ENCODE assay signal across 7 mouse cellular contexts in the genomic region with DNA sequence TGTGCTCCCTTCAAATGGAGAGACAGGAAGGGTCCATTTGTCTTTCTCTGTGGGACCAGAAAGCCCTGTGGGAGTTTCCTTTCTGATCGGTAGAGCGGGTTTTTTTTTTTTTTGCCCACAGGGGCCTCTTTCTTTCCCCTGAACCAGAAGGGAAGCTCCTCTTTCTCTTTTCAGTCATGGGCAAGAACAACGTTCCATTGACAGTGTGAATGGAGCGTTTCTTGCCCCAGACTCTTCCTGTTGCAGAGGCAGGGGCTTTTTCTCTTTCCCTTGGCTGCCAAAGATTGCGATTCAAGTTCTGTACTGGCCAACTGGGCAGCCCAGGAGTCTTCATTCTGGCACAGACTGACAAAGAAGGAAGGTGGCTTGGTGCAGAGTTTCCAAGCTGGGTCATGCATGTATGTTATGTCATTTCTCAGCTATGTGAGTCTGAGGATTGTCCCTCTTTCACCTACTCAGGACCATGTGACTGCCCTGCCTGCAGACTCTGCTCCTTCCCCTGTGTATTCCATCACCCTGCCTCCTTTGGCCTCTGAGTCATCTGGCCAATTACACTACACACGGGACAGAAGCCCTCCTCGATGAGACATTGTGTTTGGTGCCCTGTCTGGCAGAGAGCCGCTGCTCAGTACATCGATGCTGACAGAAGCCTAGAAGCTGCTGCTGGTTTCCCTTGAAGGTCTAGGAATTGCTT. TPM values are rescaled to one million over a fixed set of nuclear protein-coding genes. Genes with fewer than 3 reads are reported as not detected.
DNase-seq lines count a peak whose midpoint lies in the region; ATAC-seq and TF ChIP-seq lines count a peak whose summit lies in the region.

No protein-coding gene starts in this region.

- intact Hi-C loops in left cerebral cortex, adult 2 months (cut with DNase I), result no loop called here

- no peak for ATAC-seq in erythroblast, adult 5-6 weeks (replicated peaks; ENCODE audit: low FRiP score, poor library complexity, severe bottlenecking)

- H3K27ac ChIP-seq in left cerebral cortex, adult 2 months, result no peak overlapping the region

- no peak overlapping the region for H3K4me3 ChIP-seq in left cerebral cortex, adult 2 months

- no peaks in the 10 kb centered on the region for H3K27me3 ChIP-seq in splenic B cell, adult 2 months (ENCODE audit: control insufficient read depth, insufficient read depth, low read length, poor library complexity, severe bottlenecking)

- TF ChIP-seq CTCF in left cerebral cortex, adult 2 months (IDR thresholded peaks at IDR 0.05), result no peak

- DNase-seq in right cerebral cortex, postnatal 10 days (ENCODE audit: low spot score in 2 of 2), result peak; percentile 32 to 48
- no peak for DNase-seq in right cerebral cortex, postnatal 25 days
- DNase-seq in adrenal gland, postnatal 14 days, result peak; percentile 68
- DNase-seq in induced T-regulatory cell, adult 2 months (ENCODE audit: low read depth), result peak; percentile 90
- DNase-seq in splenic B cell, adult 2 months (ENCODE audit: low read depth, low spot score), result peak; percentile 48
- no peak for DNase-seq in left cerebral cortex, adult 2 months (ENCODE audit: extremely low spot score in 1 of 2, low spot score in 2 of 2)

- H3K36me3 ChIP-seq in splenic B cell, adult 2 months (ENCODE audit: control insufficient read depth, insufficient read depth, low read length, poor library complexity, severe bottlenecking), result no peaks in the 10 kb centered on the region

RNA-seq across cellular contexts. Expression of a gene that starts 7.6 kb away (rescaled TPM):
- 53.0 and 59.5 TPM in 2 replicates for total RNA-seq in adrenal gland, postnatal 14 days (2021)
- 10 to 100 TPM; 76.6 to 78.3 TPM for total RNA-seq in left cerebral cortex, adult 2 months (2021)
- total RNA-seq in erythroblast, adult 5-6 weeks (2015; ENCODE audit: low replicate concordance), result 19.9 and 20.0 TPM in 2 replicates
- 13.4 and 20.8 TPM in 2 replicates for total RNA-seq in erythroblast, adult 5-6 weeks (2017; ENCODE audit: low replicate concordance)

Comparison
In these comparisons a context has a peak if more than half of its experiments do, and no peak if none do; other contexts are left out.
1. DNase-seq: peak in right cerebral cortex, postnatal 10 days (2 of 2), adrenal gland, postnatal 14 days (single experiment), induced T-regulatory cell, adult 2 months (single experiment) and splenic B cell, adult 2 months (single experiment); none in right cerebral cortex, postnatal 25 days (single experiment) and left cerebral cortex, adult 2 months (0 of 2).